Mouse (Mus musculus) heart, postnatal 36 days (tissue): ENCODE measurements around the gene Cfap52. TPM values are rescaled to one million over a fixed set of nuclear protein-coding genes. Genes with fewer than 3 reads are reported as not detected.

Source experiments
- DNase-seq, 2 experiments: peaks; one replicate each; pipeline ENCODE4 v3.0.0; 2021 to 2022
- intact Hi-C: fragments of 180-260 bp; cut with DNase I; formaldehyde crosslinking; loops from one replicate; pipeline ENCODE4 v1.15.1; 2025
- total RNA-seq, 2 experiments: library from RNA; stranded (reverse); gene quantifications; 2 replicates each; pipeline ENCODE4 v1.2.3; 2021

Cfap52 gene
- total RNA-seq, 2 experiments from 2014 or later, result not detected

DNA sequence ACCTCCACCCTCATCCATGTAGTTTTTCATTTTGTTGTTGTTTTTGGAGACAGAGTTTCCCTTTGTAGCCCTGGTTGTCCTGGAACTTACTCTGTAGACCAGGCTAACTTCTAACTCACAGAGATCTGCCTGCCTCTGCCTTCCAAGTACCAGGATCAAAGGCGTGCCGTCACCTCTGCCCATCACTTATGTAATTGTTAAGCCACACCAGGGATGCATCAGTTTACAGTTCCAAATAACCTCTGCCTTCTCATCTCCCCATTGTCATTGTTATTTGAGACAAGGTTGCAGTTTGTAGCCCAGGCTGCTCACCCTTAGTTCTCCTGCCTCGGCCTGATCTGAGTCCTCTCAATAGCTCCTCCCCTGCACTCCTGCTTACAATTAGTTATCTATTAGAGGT lies 33.3 kb downstream of the Cfap52 start:
- DNase-seq, result no peak

GRCm38 (mm10) chr11:67926348-67927055 lies 38.9 kb downstream of the Cfap52 start:
- intact Hi-C loops, result loop anchor here (5.0 kb wide), 1 partner anchor 104 kb away; no protein-coding TSS in a partner anchor
- DNase-seq, result no peak

More for the DNA sequence above, 33.3 kb downstream of the Cfap52 start:
- intact Hi-C loops, result no loop called here

- DNase-seq, result no peak
- intact Hi-C loops, result loop anchor here (5.0 kb wide), 1 partner anchor 103 kb away; no protein-coding TSS in a partner anchor
These were observed 40.5 kb downstream of the Cfap52 start for GRCm38 (mm10) chr11:67925000-67925399.

GRCm38 (mm10) chr11:67923720-67924119 lies 41.7 kb downstream of the Cfap52 start:
- intact Hi-C loops, result loop anchor here (2.0 kb wide), 1 partner anchor 27 kb away; no protein-coding TSS in a partner anchor
- no peak for DNase-seq

- peak; percentile 70 to 74 for DNase-seq
- intact Hi-C loops, result loop anchor here (2.0 kb wide), 1 partner anchor 26 kb away; no protein-coding TSS in a partner anchor
These were observed 42.7 kb downstream of the Cfap52 start for GRCm38 (mm10) chr11:67922755-67923125.

- peak; percentile 69 to 72 for DNase-seq
- intact Hi-C loops, result loop anchor here (2.0 kb wide), 1 partner anchor 25 kb away; no protein-coding TSS in a partner anchor
These were observed 43.4 kb downstream of the Cfap52 start, which contains the start of gene Usp43 for GRCm38 (mm10) chr11:67921827-67922754. Gene Usp43, minus strand, starts transcription at chr11:67922153.

- DNase-seq, result peak; percentile 59 to 62
- intact Hi-C loops, result no loop called here
These were observed 44.2 kb downstream of the Cfap52 start for GRCm38 (mm10) chr11:67921091-67921826.

- intact Hi-C loops, result no loop called here
These were observed 45.1 kb downstream of the Cfap52 start for GRCm38 (mm10) chr11:67920226-67920960.

DNA sequence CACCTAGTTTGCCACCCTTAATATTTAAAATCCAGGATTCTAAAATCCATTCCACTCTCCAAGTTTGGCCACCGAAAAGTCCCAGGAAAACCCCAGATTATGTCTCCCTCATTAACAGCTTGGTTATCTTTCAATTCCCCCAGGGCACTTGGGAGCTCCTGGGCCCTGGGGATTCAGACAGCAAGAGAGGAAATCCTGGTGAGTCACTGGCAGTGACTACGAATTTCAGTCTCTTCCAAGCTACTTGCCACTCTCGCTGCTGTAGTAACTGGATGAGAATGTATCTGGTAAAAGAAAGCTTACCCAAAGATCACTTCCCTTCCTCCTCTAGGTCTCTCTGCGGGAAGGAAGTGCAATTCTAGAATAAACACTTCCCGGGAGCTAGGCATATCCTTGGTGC lies 45.9 kb downstream of the Cfap52 start:
- peak in 1 of 2 experiments; percentile 15 for DNase-seq
- intact Hi-C loops, result no loop called here

More at GRCm38 (mm10) chr11:67920226-67920960, 45.1 kb downstream of the Cfap52 start:
- DNase-seq, result no peak

DNA sequence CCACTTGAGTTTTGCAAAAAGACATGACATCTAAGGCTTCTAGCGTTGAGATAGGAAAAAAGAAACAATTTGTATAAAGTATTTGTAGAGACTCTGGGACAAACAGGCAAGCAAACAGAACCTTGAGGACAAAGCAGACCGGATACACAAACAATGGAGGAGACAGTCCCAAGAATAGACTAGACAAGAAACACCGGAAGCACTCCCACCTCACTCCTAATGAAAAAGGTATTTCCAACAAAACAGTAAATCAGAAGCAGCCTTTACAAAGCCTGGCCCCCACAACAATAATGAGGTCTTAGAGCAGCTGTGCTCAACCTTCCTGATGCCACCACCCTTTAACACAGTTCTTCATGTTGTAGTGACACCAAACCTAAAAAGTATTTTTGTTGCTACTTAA lies 48.3 kb downstream of the Cfap52 start:
- DNase-seq, result no peak
- intact Hi-C loops, result no loop called here

DNA sequence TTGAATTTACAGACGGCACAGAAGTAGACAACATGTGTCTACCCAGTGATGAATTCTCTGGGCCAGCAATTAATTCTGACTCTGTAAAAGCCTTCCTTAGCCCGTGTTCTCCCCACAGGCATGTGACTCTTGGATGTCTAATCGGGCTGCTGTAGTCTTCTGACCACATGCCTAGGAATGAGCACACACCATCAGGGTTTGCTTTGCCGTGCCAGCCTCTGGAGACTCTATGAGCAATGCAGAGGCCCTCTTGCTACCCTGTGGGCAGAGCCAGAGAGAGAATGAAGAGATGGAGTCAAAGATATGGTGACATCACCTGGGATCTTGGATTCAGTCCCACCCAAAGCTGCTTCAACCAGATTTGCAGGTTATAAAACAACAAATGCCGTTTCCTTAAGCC lies 54.4 kb downstream of the Cfap52 start:
- DNase-seq, result no peak
- intact Hi-C loops, result no loop called here

DNA sequence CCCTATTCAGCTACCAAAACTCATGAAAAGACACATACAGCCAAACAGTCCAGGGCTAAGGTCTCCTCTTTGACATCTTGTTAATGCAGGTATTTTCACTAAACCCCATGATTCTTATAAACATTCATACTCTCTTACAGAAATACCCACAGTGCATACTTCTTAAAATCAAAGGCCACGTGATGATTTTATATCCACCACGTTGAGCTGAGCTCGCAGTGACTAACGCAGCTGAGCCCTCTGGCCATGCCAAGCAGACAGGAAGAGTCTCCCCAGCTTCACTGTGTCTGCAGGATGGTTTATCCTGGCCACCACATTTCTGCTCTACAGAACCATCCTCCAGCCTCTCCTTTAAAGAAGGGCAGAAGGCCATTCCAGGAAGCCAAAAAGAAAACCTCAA lies 61.7 kb downstream of the Cfap52 start:
- DNase-seq, result no peak
- intact Hi-C loops, result no loop called here

DNA sequence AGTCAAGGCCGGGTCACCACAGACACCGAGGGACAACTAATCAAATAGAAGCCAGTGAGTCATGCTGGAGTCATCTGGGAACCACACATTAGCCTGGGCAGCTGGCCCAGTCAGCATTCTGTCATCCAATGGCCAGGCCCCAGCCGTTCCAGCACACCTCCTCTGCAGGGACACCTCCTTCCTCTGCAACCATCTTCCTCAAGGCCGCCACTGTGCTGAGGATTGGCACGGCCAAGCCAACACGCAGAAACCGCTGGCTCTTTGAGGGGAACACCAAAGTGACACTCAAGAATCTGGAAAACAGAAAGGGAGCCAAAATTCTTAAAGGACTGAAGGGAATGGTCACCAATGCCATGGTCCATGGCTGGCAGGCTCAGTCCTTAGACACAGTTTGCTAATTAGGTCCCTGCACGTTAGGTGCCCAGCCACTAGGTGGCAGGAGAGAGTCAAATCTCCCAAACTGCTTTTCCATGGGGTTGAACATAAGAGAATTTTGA lies 68.3 kb downstream of the Cfap52 start:
- intact Hi-C loops, result loop anchor here (2.0 kb wide), 2 partner anchors 26 to 68 kb away; partner anchors contain the start of genes Cfap52 and Usp43

DNA sequence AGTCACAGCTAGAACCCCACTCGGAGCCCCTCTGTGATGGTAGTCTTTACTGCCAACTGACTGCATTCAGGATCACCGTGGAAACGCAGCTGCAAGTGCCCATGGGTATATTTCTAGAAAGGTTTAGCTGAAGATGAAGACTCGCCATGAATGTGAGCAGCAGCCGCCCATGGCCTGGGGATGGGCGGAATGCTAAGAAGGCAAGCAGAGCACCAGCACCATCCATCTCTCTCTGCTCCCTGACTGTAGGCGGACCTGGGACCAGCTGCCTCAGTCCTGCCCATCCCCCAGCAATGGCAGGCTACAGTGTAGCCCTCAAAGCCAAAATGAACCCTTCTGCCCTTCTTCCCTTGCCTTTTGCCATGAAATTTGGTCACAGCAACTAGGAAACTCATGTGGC lies 69.8 kb downstream of the Cfap52 start:
- no peak for DNase-seq
- intact Hi-C loops, result loop anchor here (1.0 to 2.0 kb wide), 3 partner anchors 27 to 75 kb away; partner anchors contain the start of genes Cfap52 and Usp43

More for the DNA sequence above, 68.3 kb downstream of the Cfap52 start:
- DNase-seq, result peak; percentile 81 to 83

DNA sequence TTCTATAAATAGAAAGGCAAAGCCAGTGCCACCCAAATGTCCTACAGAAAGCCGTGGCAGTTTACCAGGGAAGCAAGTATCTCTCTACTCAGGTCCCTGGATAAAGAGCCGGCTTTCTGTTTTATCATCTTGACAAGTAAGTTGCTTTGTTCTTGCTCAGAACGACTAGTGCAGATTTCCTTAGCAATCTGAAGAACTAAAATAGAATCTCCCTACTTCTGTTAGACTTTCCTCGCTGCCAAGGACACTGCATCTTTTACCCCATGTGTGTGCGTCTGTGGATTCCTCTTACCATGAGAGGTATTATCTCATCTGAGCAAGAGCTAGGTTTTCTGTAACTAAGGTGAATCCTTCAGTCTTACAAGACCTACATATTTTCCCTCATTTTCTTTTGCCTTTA lies 76.9 kb downstream of the Cfap52 start:
- intact Hi-C loops, result no loop called here
- DNase-seq, result no peak

- intact Hi-C loops, result no loop called here
- DNase-seq, result no peak
These were observed 79.5 kb downstream of the Cfap52 start for GRCm38 (mm10) chr11:67885921-67886320.
